Mouse (Mus musculus) erythroblast, embryonic 14.5 days (primary cell): ENCODE results near the gene Ptpru.

ENCODE experiments used
- GATA1 ChIP-seq: IDR thresholded peaks from 2 replicates; pipeline ENCODE4 v1.6.1; 2012; ENCODE audit warnings: low read length, inconsistent platforms, mixed read lengths
- TAL1 ChIP-seq: IDR thresholded peaks from 3 replicates; pipeline ENCODE4 v1.6.1; 2012; ENCODE audit warnings: low read length, inconsistent platforms, mixed read lengths

DNA sequence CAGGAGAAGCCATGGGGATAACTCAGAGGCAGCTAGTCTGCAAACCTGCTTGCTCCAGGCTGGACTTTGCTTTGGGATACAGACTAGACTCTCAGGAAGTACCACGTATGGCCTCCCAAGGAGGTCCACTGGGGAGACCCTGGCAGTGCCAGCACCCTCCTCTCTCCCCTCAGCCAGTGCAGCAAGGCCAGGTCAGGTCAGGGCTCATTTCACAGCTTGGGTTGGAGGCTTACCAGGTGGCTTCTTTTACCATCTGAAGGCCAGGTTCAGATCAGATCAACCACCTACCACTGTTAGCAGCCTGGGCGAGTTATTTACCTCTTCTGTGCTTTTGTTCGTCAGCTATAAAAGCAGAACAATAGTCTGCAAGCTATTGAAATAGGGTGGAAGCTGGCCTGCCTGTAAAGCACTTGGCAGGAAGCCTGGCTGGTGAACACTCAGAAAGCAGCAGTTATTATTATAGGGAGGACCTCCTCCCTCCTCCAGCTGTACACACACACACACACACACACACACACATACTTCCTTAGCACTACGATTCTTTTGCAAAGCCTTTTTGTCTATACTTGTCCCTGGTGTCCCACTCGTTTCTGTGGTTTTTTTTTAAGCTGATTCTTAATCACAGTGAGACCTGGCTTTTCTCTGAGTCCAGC lies 12.0 kb upstream of the Ptpru start:
- TF ChIP-seq GATA1 (no peak), TAL1 (no peak)
